ENCODE assay signal across 13 mouse cellular contexts in genomic region chr6:120792947-120793346, GRCm38 (mm10). TPM values are rescaled to one million over a fixed set of nuclear protein-coding genes. Genes with fewer than 3 reads are reported as not detected.
A peak's percentile ranks its signal among the peaks of the same experiment; 100 is the strongest.
DNase-seq lines count a peak whose midpoint lies in the region; ATAC-seq and TF ChIP-seq lines count a peak whose summit lies in the region.
"Had no signal": no experiment of that assay in that cellular context is flagged by ENCODE, and none has a peak within 500 bp of the region (broad histone marks: within the 10 kb centered on the region; RNA-seq: fewer than 3 reads in every experiment).

No protein-coding gene starts in this region.

- no peak overlapping the region for H3K4me3 ChIP-seq in kidney, postnatal 0 days (replicated peaks; ENCODE audit: low read depth, low read length)
- no peak overlapping the region for H3K4me3 ChIP-seq in thymus, adult 2 months (ENCODE audit: control insufficient read depth, insufficient read depth, low read length)
- H3K4me3 ChIP-seq: embryonic facial prominence, embryonic 13.5 days; hindbrain, embryonic 12.5 days; midbrain, embryonic 15.5 days had no signal

- H3K9me3 ChIP-seq in kidney, postnatal 0 days (replicated peaks; ENCODE audit: low read length): no peaks in the 10 kb centered on the region
- H3K9me3 ChIP-seq: embryonic facial prominence, embryonic 13.5 days; hindbrain, embryonic 12.5 days; midbrain, embryonic 15.5 days had no signal

- no peaks in the 10 kb centered on the region for H3K27me3 ChIP-seq in kidney, postnatal 0 days (ENCODE audit: insufficient read depth, low read length)
- H3K27me3 ChIP-seq in thymus, adult 2 months (ENCODE audit: control insufficient read depth, insufficient read depth, low read length): no peaks in the 10 kb centered on the region
- H3K27me3 ChIP-seq: embryonic facial prominence, embryonic 13.5 days; hindbrain, embryonic 12.5 days; midbrain, embryonic 15.5 days had no signal

- no peak for DNase-seq in kidney, postnatal 0 days (ENCODE audit: low spot score)
- no peak for DNase-seq in kidney, adult 8-10 months
- DNase-seq in right cerebral cortex, adult 18-20 months: peak; percentile 51
- no peak for DNase-seq in right cerebral cortex, postnatal 4 days
- DNase-seq in brain, adult 2 months (ENCODE audit: low read depth, low spot score): peak; percentile 83
- no peak for DNase-seq in urinary bladder, postnatal 36 days (ENCODE audit: low spot score in 2 of 2)
- no peak for DNase-seq in thymus, adult 2 months
- DNase-seq: adrenal gland, postnatal 10 days; cerebellum, adult 11-12 months; lung, embryonic 14.5 days had no signal

- peak; percentile 52 for TF ChIP-seq CTCF in kidney, postnatal 0 days (IDR thresholded peaks at IDR 0.05; ENCODE audit: low read depth)
- TF ChIP-seq CTCF in thymus, adult 2 months (IDR thresholded peaks at IDR 0.05; ENCODE audit: borderline replicate concordance, control insufficient read depth, extremely low read depth, insufficient read depth, low read length, poor library complexity): no peak

- no peak overlapping the region for H3K27ac ChIP-seq in kidney, postnatal 0 days
- no peak overlapping the region for H3K27ac ChIP-seq in thymus, adult 2 months (ENCODE audit: control insufficient read depth, insufficient read depth, low read length)
- H3K27ac ChIP-seq: embryonic facial prominence, embryonic 13.5 days; hindbrain, embryonic 12.5 days; midbrain, embryonic 15.5 days had no signal

- ATAC-seq in kidney, postnatal 0 days (replicated peaks; ENCODE audit: low FRiP score, low read depth): no peak
- ATAC-seq: midbrain, embryonic 15.5 days had no signal

- WGBS in kidney, postnatal 0 days: 71% methylated on average over 8 of the region's 8 CpGs
- 96% methylated on average over 8 of the region's 8 CpGs for WGBS in thymus, adult 2 months

- H3K4me2 ChIP-seq in kidney, postnatal 0 days (ENCODE audit: low read length): no peak overlapping the region
- H3K4me2 ChIP-seq: embryonic facial prominence, embryonic 13.5 days; hindbrain, embryonic 12.5 days; lung, embryonic 14.5 days; midbrain, embryonic 15.5 days had no signal

- H3K36me3 ChIP-seq in kidney, postnatal 0 days (ENCODE audit: insufficient read depth, low read length): peaks cover 49% of the 10 kb centered on the region
- peaks cover 44% of the 10 kb centered on the region for H3K36me3 ChIP-seq in thymus, adult 2 months (ENCODE audit: control insufficient read depth, insufficient read depth, low read length)

- no peak overlapping the region for H3K9ac ChIP-seq in kidney, postnatal 0 days (ENCODE audit: low read depth, low read length)
- H3K9ac ChIP-seq: embryonic facial prominence, embryonic 13.5 days; hindbrain, embryonic 12.5 days; lung, embryonic 14.5 days; midbrain, embryonic 15.5 days had no signal

- no peak for TF ChIP-seq POLR2A in thymus, adult 2 months (IDR thresholded peaks at IDR 0.05; ENCODE audit: control insufficient read depth, extremely low read depth, insufficient read depth, low read length, poor library complexity)

- no peaks in the 10 kb centered on the region for H3K4me1 ChIP-seq in kidney, postnatal 0 days (replicated peaks; ENCODE audit: insufficient read depth, low read length)
- H3K4me1 ChIP-seq in thymus, adult 2 months (replicated peaks; ENCODE audit: control insufficient read depth, insufficient read depth, low read length): no peaks in the 10 kb centered on the region
- H3K4me1 ChIP-seq: embryonic facial prominence, embryonic 13.5 days; midbrain, embryonic 15.5 days had no signal

RNA-seq across cellular contexts. Expression of gene Slc25a18, which starts 19.6 kb away (rescaled TPM):
- 0.11 TPM in 1 of 2 replicates, not detected in the other for polyA plus RNA-seq in kidney, postnatal 0 days (2015; fragmentation: Nextera tagmentation; extraction: Ambion mirVana)
- 0.12 and 0.14 TPM in 2 replicates for polyA plus RNA-seq in thymus, adult 2 months (2012; rRNA removed)

RNA-seq across cellular contexts. Expression of gene Atp6v1e1, which starts 29.6 kb away (rescaled TPM):
- 320 and 335 TPM in 2 replicates for polyA plus RNA-seq in kidney, postnatal 0 days (2015; fragmentation: Nextera tagmentation; extraction: Ambion mirVana)
- polyA plus RNA-seq in thymus, adult 2 months (2012; rRNA removed): 122 and 136 TPM in 2 replicates

RNA-seq across cellular contexts. Expression of gene Bcl2l13, which starts 43.1 kb away (rescaled TPM):
- polyA plus RNA-seq in kidney, postnatal 0 days (2015; fragmentation: Nextera tagmentation; extraction: Ambion mirVana): 22.4 and 22.9 TPM in 2 replicates
- polyA plus RNA-seq in thymus, adult 2 months (2012; rRNA removed): 43.5 and 48.0 TPM in 2 replicates

Comparison
In these comparisons a context has a peak if more than half of its experiments do, and no peak if none do; other contexts are left out.
1. DNase-seq: peak in right cerebral cortex, adult 18-20 months (single experiment) and brain, adult 2 months (single experiment); none in kidney, postnatal 0 days (single experiment), kidney, adult 8-10 months (0 of 2), right cerebral cortex, postnatal 4 days (single experiment), urinary bladder, postnatal 36 days (0 of 2) and thymus, adult 2 months (single experiment).